Mouse (Mus musculus): ENCODE data around the gene Rfc5.

Gene Rfc5

DNA sequence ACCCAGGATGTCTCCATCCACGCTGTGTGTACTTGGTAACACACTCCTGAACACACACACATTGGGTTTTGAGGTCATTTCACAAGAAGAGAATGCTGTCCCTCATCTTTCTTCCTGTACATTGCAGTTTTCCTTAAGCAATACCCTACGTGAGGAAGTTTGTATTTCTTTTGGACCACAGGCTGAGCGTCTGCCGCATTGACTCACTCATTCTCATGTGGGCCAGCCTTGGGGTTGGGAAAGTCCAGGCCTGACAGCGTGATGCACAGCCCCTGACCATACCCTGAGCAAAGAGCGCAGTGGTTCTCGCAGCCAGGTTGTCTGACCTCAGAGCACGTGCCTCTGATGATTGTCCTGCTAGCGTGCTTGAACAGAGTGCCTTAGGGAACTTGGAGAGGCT, 15.4 kb downstream of the Rfc5 start:
- DNase-seq = no peak

DNA sequence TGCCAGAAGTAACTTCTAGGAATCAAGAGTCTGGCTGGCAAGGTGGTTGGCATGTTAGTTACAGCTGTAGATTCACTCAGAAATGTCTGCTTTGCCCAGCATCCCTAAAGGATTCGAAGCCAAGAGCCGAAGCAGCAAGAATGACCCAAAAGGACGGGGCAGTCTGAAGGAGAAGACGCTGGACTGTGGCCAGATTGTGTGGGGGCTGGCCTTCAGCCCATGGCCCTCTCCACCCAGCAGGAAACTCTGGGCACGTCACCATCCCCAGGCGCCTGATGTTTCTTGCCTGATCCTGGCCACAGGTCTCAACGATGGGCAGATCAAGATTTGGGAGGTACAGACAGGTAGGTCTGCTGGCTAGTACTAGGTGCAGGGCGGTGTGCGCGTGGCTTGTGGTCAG, 18.3 kb downstream of the Rfc5 start:
- no peak for DNase-seq

DNA sequence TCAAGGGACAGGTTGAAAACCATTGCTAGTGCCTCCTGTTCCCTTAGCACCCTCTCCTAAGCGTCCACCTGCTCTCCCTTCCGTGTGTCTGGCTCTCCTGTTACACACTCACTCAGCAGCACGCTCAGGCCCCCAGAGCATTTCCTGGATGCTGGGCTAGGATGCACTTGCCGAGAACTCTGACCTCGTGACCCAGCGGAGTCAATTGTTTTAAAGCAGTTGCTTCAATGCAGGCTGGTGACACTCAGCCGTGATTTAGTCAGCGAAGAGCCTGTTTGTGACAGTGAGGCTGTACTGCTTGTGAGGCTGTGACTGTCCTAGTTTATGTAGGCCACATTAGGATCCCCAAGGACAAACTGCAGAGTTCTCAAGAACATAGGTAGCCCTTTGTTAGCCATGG, 21.6 kb downstream of the Rfc5 start:
- no peak for DNase-seq

DNA sequence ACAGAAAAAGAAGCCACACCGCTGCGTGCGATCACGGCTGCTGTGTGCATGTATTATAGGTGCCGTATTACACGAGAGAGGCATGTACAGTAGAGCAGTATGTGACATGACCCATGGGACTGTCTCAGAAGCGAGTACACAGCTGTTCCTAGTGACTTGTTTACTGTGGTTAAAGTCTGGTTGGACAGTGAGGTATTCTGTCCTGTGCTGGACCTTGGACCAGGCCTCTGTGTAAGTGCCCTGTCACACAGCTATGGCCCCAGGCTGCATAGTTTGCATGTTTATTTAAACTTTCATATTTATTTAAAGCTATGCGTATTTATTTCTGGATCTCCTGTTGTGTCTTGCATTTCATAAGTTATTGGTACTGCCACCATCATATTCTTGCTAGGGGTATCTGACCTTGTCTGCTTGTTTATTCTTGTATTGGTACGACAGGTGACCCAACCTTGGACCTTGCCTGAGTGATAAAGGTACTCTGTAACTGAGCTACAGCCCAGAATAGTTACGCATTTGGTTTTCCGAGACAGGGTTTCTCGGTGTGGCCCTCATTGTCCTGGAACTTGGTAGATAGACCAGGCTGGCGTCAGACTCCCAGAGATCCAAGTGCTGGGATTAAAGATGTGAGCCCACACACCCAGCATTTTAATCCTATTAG, 22.8 kb downstream of the Rfc5 start:
- no peak for DNase-seq

DNA sequence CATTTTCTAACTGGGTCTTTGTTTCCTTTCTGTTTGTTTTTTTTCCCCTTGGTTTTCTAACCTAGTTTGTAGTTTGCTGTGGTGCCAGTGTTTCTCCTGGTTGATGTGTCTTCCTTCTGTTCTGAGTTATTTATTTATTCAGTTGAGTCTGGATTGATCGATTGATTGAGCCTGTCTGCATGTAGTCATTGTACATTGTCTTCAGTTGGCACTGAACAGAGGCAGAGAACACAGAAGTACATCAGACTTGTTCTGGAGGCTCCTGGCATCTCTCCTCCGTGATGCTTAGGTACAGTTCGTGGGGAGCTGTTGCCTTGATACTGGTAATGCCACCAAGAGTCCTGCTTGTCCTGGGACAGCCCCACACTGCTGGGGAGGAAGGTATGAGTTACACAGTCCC, 24.0 kb downstream of the Rfc5 start:
- DNase-seq = no peak

DNA sequence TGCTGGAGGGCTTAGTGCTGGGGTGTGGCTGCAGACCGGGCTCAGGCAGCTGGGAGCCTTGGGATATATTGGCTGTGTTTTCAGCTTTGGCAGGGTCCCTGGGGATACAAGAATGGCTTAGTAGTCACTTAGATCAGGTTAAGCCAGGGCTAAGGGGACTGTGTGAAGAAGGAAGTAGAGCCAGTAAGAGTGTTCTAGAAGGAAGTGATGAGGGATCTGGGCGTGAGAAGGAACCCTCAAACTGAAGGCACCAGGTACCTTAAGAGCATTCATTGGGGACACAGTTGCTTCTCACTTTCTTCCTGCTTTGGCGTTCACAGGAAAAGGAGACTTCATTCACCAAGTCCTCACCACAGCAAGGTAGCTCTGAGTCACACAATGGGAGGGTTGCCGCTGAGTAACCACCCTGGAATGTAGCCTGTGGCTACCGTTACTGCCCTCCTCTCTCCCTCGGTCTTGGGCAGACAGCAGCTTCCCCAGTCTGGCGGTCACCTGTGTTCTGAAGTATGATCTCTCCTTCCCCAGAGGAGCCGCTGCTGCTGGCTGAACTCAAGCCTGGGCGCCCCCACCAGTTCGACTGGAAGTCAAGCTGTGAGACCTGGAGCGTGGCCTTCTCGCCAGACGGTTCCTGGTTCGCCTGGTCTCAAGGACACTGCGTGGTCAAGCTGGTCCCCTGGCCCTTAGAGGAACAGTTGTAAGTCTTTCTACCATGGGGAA, 25.6 kb downstream of the Rfc5 start:
- DNase-seq = no peak

DNA sequence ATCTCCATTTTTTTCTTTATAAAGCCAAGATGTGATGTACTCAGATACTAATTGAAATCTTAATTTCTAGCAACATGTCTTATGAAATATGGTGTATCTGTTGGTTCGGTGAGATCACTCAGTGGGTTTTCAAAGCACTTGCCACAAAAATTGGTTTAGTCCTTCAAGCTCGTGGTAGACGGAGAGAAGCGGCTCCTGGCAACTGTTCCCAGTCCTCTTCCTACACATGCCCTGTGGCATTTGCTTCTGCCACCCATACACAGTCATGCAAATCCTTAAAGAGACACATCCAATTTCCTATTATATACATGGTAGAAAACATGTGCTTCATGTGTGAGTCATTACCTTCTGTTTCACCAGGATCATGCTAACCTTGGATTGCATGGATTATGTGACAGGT, 27.3 kb downstream of the Rfc5 start:
- DNase-seq = no peak

DNA sequence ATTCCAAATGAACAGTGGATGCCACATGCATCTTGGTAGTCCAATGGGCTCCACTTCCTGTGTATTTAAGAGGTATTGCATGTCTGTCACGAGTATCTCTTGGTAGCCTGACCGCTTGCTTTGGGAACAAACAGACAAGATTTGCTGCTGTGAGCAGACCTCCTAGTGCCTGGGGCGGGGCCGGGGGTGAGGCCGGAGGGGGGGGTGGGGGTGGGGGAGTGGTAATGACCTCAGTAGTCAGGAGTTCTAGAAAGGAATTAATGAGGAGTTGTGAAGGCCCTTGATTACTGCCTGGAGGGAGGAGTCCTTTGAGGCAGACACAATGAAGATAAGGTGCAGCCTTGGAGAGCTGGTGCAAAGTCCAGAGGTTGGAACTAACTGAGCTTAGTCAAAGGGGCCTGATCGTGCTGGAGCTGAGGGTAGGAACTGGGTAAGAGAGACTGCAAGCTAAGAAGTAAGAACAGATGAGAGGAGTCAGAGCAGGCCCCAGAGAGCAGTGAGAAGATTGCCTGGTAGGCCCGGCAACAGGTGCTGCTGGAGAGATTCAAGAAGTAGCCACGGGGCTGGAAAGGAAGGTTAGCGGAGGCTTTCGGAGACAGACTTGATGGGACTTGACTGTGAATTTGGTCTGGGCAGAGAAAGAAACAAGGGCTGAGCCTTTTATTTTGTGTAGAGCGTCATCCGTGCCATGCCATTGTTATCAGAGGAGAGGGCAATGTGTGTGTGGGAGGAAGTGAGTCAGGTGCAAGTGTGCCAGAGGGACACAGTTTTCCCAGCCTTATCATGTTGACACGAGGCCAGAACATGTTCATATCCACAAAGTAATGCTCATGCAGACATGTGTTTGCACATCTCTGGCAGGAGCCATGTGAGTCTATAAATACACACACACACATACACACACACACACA, 28.0 kb downstream of the Rfc5 start:
- DNase-seq = no peak

DNA sequence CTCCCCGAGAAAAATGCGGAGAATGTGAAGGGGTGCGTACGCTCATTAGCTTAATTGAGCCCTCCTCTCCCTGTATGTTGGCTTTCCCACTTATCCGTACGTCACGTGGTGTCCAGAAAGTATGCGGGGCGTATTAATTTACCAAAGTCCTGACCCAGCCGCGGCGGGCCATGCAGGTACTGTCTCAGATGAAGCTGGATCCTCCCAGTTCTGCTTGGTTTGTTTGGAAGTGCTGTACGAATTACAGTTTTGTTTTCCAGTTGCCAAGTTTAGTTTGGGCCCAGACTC, 28.7 kb downstream of the Rfc5 start:
- DNase-seq = no peak

DNA sequence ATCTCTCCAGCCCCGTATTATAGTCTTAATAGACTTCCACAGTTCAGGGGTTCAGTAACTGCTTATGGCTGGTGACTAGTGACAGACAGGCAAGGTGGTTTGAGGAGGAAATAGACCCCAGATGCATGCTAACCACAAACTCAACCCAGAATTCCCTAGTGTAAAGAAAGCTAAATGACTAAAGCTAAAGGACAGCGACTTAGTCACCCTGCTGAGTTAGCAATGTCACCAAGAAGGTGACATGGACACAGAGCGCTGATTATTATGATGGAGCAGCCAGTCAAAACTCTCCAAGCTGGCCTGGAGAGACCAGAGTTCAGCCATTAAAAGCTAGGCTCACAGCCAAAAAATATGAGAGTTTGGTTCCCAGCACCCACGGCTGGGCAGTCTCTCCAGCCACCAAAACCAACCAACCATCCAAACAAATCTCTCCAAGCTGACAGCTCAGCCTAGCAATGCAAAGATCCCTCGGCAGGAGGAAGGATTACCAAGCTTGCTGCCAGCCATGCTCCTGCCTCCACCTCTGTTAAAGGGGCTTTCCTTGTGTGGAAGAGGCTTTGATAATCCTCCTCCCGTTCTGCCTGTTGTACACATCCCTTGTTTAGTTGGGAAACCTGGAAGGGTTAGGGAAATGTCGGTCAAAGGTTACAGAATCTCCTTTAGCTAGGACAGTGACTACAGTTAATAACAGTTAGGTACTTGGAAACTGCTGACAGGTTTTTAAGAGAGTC, 29.2 kb downstream of the Rfc5 start:
- DNase-seq = no peak

DNA sequence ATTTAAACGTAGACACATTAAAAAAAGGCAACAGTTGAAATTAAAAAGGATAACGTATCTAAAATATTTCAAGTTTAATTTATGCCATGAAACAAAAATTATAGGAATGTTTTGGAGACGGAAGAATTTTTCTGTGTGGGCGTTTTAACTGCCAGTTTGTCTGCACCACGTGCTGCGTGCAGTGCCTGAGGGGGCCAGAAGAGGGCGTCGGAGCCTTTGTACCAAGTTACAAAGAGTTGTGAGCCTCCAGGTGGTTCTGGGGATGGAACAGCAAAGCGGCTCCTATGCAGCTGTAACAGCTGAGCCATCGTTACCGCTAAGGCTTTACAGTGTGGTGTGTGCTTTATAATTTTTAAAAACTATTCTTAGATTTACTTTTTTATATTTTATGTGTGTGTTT, 30.1 kb downstream of the Rfc5 start:
- DNase-seq = peak; percentile 92

DNA sequence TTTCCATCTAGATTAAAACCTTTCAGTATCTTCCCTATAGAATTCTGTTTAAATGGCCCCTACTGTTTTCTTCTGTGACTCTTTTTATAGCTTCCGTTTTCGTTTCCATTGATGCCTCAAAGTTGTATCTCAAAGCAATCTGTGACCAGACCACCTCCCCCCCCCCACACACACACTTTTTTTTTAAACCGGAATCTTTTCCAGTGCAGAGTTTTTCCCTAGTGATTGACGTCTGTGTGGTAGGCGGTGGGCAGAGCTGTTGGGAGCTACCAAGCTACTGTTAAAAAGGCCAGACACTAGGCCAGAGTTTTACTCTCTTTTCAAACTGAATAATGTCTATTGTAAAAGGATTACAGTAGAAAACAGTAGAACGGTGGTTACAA, 30.6 kb downstream of the Rfc5 start:
- no peak for DNase-seq

DNA sequence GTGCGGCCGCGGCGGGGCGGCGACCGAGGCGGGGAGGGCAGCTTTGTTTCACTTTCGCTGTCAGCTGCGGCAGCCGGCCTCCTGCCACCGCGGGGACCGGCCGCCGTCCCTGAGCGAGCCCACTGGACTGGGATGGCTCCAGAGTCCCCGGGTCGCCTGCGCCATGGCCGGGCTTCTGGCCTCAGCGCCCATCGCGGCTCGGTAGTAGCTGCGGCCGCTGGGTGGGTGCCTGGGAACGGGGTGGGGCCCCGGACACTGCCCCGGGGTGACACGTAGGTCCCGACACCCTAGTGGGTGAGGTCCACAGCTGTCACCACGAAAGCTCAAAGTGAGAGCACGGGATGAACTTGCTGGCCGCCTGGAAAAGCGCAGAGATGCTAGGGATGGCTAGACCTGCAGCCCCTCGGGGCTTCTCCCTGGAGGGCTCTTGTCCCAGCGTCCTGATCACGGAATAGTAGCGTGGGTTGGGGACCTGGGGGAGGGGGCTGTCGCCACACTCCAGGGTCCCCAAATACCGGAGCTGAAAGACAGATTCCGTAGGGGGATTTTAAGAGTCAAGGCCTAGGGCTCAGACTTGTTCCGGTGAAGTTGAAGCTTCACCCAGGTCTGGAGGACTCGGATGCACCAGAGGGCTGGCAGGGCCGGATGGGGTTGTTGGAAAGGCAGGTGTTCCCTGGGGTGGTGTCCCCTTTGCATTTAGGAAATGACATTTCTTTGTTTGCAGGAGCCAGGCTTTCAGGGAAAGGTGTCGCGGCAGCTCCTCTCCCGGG, 31.2 kb downstream of the Rfc5 start:
- peak; percentile 36 for DNase-seq

DNA sequence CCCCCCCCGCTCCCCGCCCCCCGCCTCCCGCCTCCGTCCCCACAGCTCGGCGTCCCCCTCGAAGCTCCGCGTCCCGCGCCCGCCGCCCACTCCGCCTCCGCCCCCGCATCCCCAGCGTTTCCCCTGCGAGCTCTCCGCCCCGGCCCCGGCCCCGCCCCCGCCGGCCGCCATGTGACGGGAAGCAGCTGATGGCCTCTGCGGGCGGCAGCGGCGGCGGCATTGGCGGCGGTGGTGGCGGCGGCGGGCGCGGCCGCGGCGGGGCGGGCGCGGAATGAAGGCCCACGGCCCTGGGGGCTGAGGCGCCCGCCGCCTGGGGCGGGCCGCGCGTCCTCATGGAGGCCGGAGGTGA, 31.7 kb downstream of the Rfc5 start, which contains the start of gene Wsb2:
TSS of gene Wsb2 (plus strand) at position 176 of the 349 bp plus-strand sequence.
- peak; percentile 88 for DNase-seq

DNA sequence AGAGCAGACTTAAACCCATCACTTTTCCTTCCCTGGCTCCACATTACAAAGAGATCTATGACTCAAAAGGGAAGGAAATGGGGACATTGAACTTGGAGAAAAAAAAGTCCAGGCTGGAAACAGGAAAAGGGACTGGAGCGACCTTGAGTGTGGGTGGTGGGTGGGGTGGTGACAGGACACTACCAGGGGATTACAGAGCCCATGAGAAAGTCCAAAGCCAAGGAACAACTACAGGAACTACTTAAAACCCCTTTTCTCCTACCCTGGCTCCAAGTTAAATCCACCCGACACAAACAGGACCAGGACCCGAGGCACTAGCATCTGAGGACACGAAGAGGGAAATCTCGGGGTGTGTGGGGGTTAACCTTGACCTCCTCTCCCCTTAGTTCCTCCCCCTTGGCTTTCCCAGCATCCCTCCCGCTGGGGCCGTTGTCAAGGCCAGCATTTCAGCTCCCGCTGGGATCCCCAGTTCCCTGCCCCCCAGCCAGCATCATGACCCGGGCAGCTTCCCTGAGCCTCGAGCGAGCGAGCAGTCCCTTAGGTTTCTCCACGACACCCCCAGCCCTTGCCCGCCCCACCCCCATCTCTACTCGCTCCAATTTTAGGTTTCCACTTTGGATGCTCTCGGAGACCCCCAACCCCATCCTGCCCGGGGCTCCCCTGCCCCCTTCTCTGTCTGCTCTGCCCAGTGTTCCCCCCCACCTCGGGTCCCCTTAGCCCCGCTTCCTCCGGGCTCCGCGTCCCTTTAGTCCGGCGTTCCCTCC, 32.3 kb downstream of the Rfc5 start:
- DNase-seq = peak; percentile 53

DNA sequence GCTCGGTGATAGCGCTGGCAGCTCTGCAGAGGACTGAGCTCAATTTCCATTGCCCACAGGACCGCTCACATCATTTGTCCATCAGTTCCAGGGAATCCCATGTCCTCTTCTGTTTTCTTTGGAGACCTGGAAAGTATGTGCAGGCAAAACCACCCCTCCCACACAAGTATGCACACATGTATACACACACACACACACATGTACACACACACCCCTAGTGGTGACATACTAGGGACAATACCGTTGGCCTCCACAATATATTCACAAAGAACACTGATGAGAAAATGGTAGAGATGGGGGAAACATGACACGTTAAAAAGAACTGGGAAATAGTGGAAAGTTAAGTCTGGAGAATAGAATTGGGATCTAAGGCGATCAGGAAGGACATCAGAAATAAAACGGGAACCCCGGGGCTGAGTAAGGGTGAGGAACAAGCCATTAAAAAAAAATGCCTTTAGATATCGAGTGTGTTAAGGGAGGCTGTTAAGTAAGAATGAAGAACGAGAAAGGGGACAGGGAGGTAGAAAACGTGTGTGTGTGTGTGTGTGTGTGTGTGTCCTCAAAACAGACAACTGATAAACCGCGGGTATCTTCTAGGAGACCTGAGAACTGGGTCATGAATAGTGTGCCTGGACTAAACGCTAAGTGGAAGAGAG, 33.1 kb downstream of the Rfc5 start:
- no peak for DNase-seq

DNA sequence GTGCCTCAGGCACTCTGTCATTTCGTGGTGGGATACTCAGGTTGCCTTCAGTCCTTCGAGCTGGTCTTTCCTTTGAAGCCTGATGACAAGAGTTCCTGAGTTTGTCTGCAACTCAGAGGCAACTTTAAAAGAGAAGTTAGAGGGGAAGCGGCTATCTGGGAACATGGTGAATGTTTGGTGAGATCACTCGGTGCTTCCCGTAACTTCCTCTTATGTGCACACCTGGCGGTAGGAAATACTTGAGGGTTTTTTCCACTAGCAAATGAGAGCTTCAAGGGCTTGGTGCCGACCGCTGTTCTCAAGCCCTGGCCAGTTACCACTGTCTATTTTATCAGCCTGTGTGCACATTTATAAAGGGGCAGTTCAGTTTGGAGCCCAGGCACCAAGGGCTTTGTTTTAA, 34.7 kb downstream of the Rfc5 start:
- no peak for DNase-seq

DNA sequence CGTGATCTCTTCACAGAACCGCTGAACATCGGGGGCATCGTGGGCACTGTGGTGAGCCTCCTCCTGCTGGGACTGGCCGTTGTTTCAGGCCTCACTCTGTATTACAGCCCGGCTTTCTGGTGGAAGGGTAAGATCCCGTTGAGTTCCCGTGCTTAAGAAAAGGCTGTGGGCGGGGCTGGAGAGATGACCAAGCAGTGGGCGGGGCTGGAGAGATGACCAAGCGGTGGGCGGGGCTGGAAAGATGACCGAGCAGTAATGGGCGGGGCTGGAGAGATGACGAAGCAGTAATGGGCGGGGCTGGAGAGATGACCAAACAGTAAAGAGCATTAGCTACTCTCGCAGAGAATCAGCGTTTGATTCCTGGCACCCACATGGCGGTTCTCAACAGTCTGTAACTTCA, 40.6 kb downstream of the Rfc5 start:
- DNase-seq = peak; percentile 65

DNA sequence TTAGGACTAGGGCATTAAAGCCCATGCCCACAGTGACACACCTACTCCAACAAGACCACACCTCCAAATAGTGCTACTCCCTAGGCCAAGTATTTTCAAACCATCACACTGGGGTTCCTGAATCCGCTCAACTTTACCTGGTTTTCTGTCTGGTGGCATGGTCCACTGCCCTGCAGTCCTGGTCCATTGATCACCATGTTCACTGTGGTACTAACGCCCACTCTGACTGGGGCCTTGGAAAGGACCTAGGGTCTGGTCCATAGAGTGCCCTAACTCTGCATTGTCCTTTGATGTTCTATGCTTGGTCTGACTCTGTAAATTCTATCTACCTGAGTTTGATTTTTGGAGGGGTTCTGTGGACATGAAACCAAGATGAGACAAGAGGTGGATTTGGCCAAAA, 41.0 kb downstream of the Rfc5 start:
- DNase-seq = no peak

DNA sequence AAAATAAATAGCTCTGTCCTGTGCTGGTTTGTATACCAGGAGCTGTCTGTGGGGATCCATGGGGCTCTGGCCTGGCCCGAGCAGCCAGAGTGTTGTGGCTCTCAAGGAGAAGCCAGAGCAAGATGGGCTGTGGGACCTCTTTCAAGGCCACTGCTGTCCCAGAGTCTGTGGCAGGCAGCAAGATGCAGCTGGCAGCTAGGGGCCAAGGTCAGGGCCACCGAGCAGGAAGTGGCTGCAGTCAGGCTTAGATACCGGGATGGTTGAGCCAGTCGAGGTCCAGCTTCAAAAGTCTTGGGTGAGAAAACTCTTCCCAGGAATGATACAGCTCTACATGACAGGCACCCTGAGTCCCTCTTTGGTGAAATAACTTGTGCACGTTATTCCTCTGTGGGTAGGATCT, 41.8 kb downstream of the Rfc5 start:
- DNase-seq = no peak

DNA sequence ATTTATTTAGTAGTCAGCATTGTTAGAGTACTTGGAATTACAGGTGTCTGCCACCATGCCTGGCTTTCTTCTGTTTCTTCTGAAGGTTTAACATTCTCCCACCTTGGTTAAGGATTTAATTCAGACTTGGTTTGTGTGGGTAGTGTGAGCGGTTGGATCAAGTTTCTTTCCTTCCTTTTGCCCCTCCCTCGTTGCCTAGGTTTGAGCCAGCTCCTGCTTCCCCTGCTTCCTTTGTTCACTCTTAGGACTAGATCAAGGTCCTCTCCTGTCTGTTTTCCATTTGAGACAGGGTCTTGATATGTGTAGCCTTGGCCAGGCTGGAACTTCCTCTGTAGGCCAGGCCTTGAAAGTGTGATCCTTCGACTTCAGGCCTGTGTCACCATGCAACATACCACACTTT, 42.6 kb downstream of the Rfc5 start:
- DNase-seq = no peak
